Mouse (Mus musculus) G1E (cell line): ENCODE measurements around the gene Lgals9. TPM values are rescaled to one million over a fixed set of nuclear protein-coding genes. Genes with fewer than 3 reads are reported as not detected.

Experiments used
- ATAC-seq: 2 replicates; pipeline ENCODE4 v1.8.0; 2016; ENCODE audit warnings: mild to moderate bottlenecking; ENCODE audit not compliant: insufficient number of reproducible peaks, poor library complexity, low FRiP score, severe bottlenecking; ENCODE audit errors: extremely low read depth
- DNase-seq: peaks from one replicate; pipeline ENCODE4 v3.0.0; 2012; ENCODE audit warnings: low spot score
- H3K27me3 ChIP-seq: 2 replicates; pipeline ENCODE4 v1.6.1; 2012; ENCODE audit warnings: mild to moderate bottlenecking, low read length, inconsistent platforms; ENCODE audit not compliant: insufficient read depth
- H3K36me3 ChIP-seq: replicated peaks from 2 replicates; pipeline ENCODE3; 2012; ENCODE audit warnings: mild to moderate bottlenecking, inconsistent platforms
- H3K4me1 ChIP-seq: 2 replicates; pipeline ENCODE4 v1.6.1; 2012; ENCODE audit warnings: low read depth, low read length, inconsistent platforms, mixed read lengths; ENCODE audit not compliant: insufficient read depth
- H3K4me3 ChIP-seq: 2 replicates; pipeline ENCODE4 v1.5.1; 2012; ENCODE audit warnings: low read depth, mild to moderate bottlenecking, inconsistent platforms, low read length, moderate library complexity, mixed read lengths
- H3K9me3 ChIP-seq: replicated peaks from 2 replicates; pipeline ENCODE4 v1.6.1; 2012; ENCODE audit warnings: inconsistent platforms
- CTCF ChIP-seq: IDR thresholded peaks from 2 replicates; pipeline ENCODE4 v1.5.1; 2012; ENCODE audit warnings: low read depth, low read length, inconsistent platforms, mixed read lengths
- GATA1 ChIP-seq: IDR thresholded peaks from 2 replicates; pipeline ENCODE4 v1.6.1; 2012; ENCODE audit warnings: borderline replicate concordance, low read length, inconsistent platforms, mixed read lengths
- GATA2 ChIP-seq: IDR thresholded peaks from 2 replicates; pipeline ENCODE4 v1.6.1; 2012; ENCODE audit warnings: low read depth, low read length, inconsistent platforms, borderline replicate concordance
- POLR2AphosphoS5 ChIP-seq: IDR thresholded peaks from 2 replicates; pipeline ENCODE4 v1.6.1; 2012; ENCODE audit warnings: low read depth, low read length, inconsistent platforms; ENCODE audit not compliant: insufficient replicate concordance
- TAL1 ChIP-seq: conservative IDR thresholded peaks from 2 replicates; pipeline ENCODE4 v1.6.1; 2012; ENCODE audit warnings: low read depth, low read length, inconsistent platforms, mixed read lengths
- polyA plus RNA-seq: library from polyadenylated mRNA; stranded (reverse); fragments of >175 nt; gene quantifications from 2 replicates; pipeline ENCODE4 v1.2.3, GENCODE M21; 2012
- total RNA-seq, 2 experiments: library from RNA; stranded (forward) in 1 of 2; stranded (reverse) in 1 of 2; fragments of 200-1000 nt in 1 of 2; fragments of >200 nt in 1 of 2; fragmentation: Nextera tagmentation in 1 of 2; gene quantifications; 2 replicates each; pipeline ENCODE4 v1.2.3; 2014 to 2017

Gene Lgals9
- total and polyA plus RNA-seq, 3 experiments, result 41.2 to 786 (median 183) TPM

DNA sequence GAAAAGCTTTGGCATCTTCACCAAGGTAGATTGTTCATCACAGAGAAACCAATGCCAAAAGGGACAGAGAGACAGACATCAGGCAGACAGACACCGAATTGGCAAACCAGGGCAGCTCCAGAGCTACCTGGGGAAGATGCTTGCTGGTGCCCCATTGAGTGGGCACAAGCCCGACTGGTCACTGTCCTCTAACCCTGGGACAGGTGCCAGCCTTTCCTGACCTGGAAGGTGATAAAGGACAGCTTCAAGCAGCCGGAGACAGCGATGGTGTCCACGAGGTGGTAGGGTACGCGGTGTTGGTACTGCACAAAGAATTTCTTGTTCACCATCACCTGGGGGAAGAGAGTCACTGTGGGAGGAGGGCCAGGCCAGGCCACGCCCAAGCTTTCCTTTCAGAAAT is 13.7 kb downstream of the Lgals9 start:
- no peak for TF ChIP-seq CTCF
- no peak for TF ChIP-seq GATA2
- TF ChIP-seq GATA1, result no peak
- no peak for TF ChIP-seq POLR2AphosphoS5
- TF ChIP-seq TAL1, result no peak
- H3K9me3 ChIP-seq, result no peaks in the 10 kb centered on the region
- DNase-seq, result no peak
- no peak overlapping the region for H3K4me3 ChIP-seq
- H3K27me3 ChIP-seq, result no peaks in the 10 kb centered on the region
- H3K36me3 ChIP-seq, result peaks cover 99% of the 10 kb centered on the region
- no peak for ATAC-seq
- H3K4me1 ChIP-seq, result peaks cover 44% of the 10 kb centered on the region

DNA sequence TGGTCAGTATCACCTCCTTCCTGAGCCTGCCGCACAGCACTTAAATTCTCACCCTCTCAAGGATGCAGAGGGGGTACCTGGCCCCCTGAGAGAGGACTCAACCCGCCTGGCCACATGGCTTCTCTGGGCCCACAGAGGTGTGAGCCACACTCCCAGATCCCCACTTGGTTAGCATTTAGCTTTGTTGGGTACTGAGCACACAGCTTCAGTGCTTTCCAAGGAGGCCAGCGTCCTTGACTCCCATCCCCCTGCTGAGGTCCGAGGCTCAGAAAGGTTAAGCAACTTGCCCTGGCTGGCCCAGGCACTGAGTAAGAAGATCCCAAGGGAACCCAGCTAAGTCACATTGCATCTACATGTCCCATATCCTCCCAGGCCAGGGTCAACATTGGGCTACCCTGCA is 16.6 kb downstream of the Lgals9 start:
- H3K36me3 ChIP-seq, result peaks cover 98% of the 10 kb centered on the region
- peaks cover 28% of the 10 kb centered on the region for H3K4me1 ChIP-seq
- ATAC-seq (no peak), DNase-seq (no peak)
- no peak overlapping the region for H3K4me3 ChIP-seq
- TF ChIP-seq POLR2AphosphoS5 (no peak), GATA1 (no peak), CTCF (no peak), GATA2 (no peak), TAL1 (no peak)
- H3K9me3 ChIP-seq, result no peaks in the 10 kb centered on the region
- H3K27me3 ChIP-seq, result no peaks in the 10 kb centered on the region

DNA sequence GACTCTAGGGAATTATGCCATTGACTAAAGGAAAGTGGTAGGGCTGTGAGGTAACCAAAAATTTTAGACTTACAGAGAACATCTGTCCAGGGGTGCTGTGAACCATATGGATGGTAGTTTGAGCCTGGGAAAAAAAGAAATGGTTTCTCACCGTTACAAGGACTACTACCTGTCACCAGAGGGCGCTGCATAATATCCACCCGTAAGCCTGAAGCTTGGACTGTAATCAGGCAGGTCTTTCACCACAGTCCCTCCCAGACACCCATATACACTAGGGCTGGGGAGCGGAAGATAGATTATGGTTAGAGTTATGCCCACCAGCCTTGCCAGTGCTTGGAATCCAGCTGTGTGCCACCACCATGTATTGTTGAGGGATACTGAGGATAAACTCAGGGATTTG is 17.4 kb downstream of the Lgals9 start:
- ATAC-seq (no peak), DNase-seq (peak; percentile 44)
- no peak overlapping the region for H3K4me3 ChIP-seq
- no peaks in the 10 kb centered on the region for H3K9me3 ChIP-seq
- H3K4me1 ChIP-seq, result peaks cover 23% of the 10 kb centered on the region
- TF ChIP-seq POLR2AphosphoS5 (no peak), CTCF (peak; percentile 44; the same call in 1 of the 2 replicates)
- peaks cover 98% of the 10 kb centered on the region for H3K36me3 ChIP-seq
- H3K27me3 ChIP-seq, result no peaks in the 10 kb centered on the region

DNA sequence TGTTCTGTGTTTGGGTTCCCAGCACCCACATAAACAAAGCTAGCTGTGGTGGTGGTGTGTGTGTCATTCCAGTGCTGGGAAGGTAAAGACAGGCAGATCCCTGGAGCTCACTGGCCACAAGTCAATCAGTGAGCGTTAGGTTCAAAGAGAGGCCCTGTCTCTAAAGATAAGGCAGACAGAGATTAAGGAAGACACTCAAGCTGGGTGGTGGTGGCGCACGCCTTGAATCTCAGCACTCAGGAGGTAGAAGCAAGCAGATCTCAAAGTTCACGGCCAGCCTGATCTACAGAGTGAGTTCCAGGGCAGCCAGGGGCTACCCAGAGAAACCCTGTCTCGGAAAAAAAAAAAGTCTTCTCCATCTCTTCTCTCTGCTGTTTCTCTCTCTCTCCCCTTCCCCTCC is 23.5 kb downstream of the Lgals9 start:
- ATAC-seq (no peak), DNase-seq (no peak)
- Histone ChIP-seq H3K9me3 (no peaks in the 10 kb centered on the region), H3K36me3 (peaks cover 54% of the 10 kb centered on the region), H3K27me3 (peaks cover 29% of the 10 kb centered on the region), H3K4me3 (no peak overlapping the region), H3K4me1 (peaks cover 17% of the 10 kb centered on the region)
- TF ChIP-seq GATA1 (no peak), POLR2AphosphoS5 (no peak), GATA2 (no peak), TAL1 (no peak), CTCF (no peak)

DNA sequence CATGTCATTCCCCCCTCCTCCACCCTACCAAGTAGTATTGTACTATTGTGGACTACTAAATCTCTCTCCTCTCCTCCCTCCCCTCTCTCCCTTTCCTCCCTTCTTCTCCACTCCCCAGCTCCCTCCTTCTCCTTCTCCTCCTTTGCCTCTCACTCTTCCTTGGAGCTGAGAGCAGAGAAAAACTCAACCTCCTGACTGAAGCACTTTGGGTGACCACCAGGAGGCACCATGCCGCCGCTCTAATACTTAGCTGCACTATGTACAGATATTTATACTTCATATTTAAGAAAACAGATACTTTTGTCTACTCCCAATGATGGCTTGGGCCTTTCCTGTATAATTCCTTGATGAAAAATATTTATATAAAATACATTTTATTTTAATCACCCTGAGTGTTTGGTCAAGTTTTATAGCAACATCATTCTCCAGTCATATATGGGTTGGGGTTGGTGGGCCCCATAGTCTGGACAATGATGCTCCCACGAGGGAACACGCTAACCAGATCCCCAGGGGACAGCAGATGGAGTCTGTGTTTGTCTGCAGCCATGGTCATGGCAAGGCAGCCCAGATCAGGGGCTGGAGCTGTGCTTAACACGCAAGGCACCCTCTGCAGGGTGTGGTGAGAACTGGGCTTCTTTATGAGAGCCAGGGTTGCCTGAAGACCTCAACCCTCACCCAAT is 24.8 kb downstream of the Lgals9 start:
- ATAC-seq (no peak), DNase-seq (no peak)
- Histone ChIP-seq H3K4me1 (peaks cover 17% of the 10 kb centered on the region), H3K4me3 (no peak overlapping the region), H3K9me3 (no peaks in the 10 kb centered on the region), H3K36me3 (peaks cover 42% of the 10 kb centered on the region), H3K27me3 (peaks cover 33% of the 10 kb centered on the region)
- TF ChIP-seq POLR2AphosphoS5 (no peak), GATA2 (no peak), CTCF (no peak), TAL1 (no peak), GATA1 (no peak)

DNA sequence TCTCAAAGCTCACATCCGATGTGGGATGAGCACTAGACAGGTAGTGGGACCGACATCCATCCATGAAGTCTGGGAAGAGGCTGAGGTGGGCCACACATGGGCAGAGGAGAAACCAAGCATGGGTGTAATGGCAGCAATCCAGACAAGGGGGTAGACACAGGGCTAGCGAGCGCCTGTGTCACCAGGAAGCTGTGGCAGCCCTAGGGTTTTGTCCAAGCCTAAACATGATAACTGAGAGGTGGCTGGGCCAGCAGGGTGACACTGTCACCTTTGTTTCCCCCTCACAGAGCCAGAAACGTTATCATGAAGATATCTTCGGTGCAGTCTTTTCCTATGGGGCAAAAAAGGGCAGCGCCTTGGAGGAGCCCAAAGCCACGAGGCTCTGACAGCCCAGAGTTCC is 25.4 kb downstream of the Lgals9 start:
- H3K4me1 ChIP-seq, result peaks cover 17% of the 10 kb centered on the region
- no peak for ATAC-seq

More for the DNA sequence above, 25.4 kb downstream of the Lgals9 start:
- TF ChIP-seq TAL1, result no peak
- TF ChIP-seq POLR2AphosphoS5, result no peak
- no peak for TF ChIP-seq GATA1
- no peak for TF ChIP-seq GATA2
- no peak for TF ChIP-seq CTCF
- no peaks in the 10 kb centered on the region for H3K9me3 ChIP-seq
- DNase-seq, result no peak
- peaks cover 37% of the 10 kb centered on the region for H3K36me3 ChIP-seq
- H3K4me3 ChIP-seq, result no peak overlapping the region
- H3K27me3 ChIP-seq, result peaks cover 39% of the 10 kb centered on the region
